Mouse (Mus musculus) MEL (cell line): ENCODE data around the gene Ccdc88c. TPM values are rescaled to one million over a fixed set of nuclear protein-coding genes. Genes with fewer than 3 reads are reported as not detected.

Experiments used
- DNase-seq: peaks from one replicate; pipeline ENCODE4 v3.0.0; 2011; ENCODE audit warnings: low read depth, low spot score
- H3K27ac ChIP-seq: 2 replicates; pipeline ENCODE4 v1.5.1; 2012; ENCODE audit warnings: low read depth, mild to moderate bottlenecking, control low read depth, low read length, moderate library complexity; ENCODE audit not compliant: control insufficient read depth
- H3K27me3 ChIP-seq, 2 experiments: fragments of 150-350 bp in 1 of 2; sonication (generic) in 1 of 2; 2 replicates each; pipeline ENCODE4 v1.6.1; 2012; ENCODE audit warnings: low read length in 2 of 2, mild to moderate bottlenecking in 2 of 2, improper control_type of control experiment in 1 of 2, moderate library complexity in 1 of 2; ENCODE audit not compliant: insufficient read depth in 2 of 2, control insufficient read depth in 1 of 2
- H3K36me3 ChIP-seq, 2 experiments: 2 replicates each; pipeline ENCODE4 v1.6.1; 2012 to 2014; ENCODE audit warnings: low read length in 2 of 2, improper control_type of control experiment in 1 of 2, inconsistent platforms in 1 of 2, mild to moderate bottlenecking in 1 of 2; ENCODE audit not compliant: insufficient read depth in 2 of 2, control insufficient read depth in 1 of 2
- H3K4me1 ChIP-seq, 2 experiments: fragments of 150-350 bp in 1 of 2; sonication (generic) in 1 of 2; 2 replicates each; pipeline ENCODE4 v1.6.1; 2012; ENCODE audit warnings: low read length in 2 of 2, improper control_type of control experiment in 1 of 2, mild to moderate bottlenecking in 1 of 2; ENCODE audit not compliant: insufficient read depth in 2 of 2, control insufficient read depth in 1 of 2
- H3K4me3 ChIP-seq, 2 experiments: fragments of 150-350 bp in 1 of 2; sonication (generic) in 1 of 2; 2 replicates each; pipeline ENCODE4 v1.5.1; 2012; ENCODE audit warnings: low read depth in 2 of 2, low read length in 2 of 2, mild to moderate bottlenecking in 2 of 2, moderate library complexity in 2 of 2, control low read depth in 1 of 2, improper control_type of control experiment in 1 of 2; ENCODE audit not compliant: control insufficient read depth in 1 of 2, insufficient read depth in 1 of 2
- H3K79me2 ChIP-seq: 2 replicates; pipeline ENCODE4 v1.6.1; 2012; ENCODE audit warnings: mild to moderate bottlenecking, low read length, moderate library complexity; ENCODE audit not compliant: control insufficient read depth, poor library complexity, insufficient read depth
- H3K9ac ChIP-seq: 2 replicates; pipeline ENCODE4 v1.6.1; 2012; ENCODE audit warnings: low read depth, mild to moderate bottlenecking, control low read depth, low read length, moderate library complexity; ENCODE audit not compliant: control insufficient read depth, poor library complexity, severe bottlenecking
- H3K9me3 ChIP-seq: fragments of 150-350 bp; sonication (generic); replicated peaks from 2 replicates; pipeline ENCODE4 v1.6.1; 2012; ENCODE audit warnings: mild to moderate bottlenecking, low read length, improper control_type of control experiment, moderate library complexity; ENCODE audit not compliant: insufficient read depth
- BHLHE40 ChIP-seq: IDR thresholded peaks from 2 replicates; pipeline ENCODE4 v1.6.1; 2012; ENCODE audit warnings: low read depth, mild to moderate bottlenecking, inconsistent platforms, low read length, improper control_type of control experiment, borderline replicate concordance
- ELF1 ChIP-seq: IDR thresholded peaks from 2 replicates; pipeline ENCODE4 v1.6.1; 2014; ENCODE audit warnings: low read depth, mild to moderate bottlenecking, inconsistent platforms, low read length, improper control_type of control experiment, moderate library complexity
- EP300 ChIP-seq, 2 experiments: IDR thresholded peaks; 2 replicates each; pipeline ENCODE4 v1.6.1; 2011; ENCODE audit warnings: improper control_type of control experiment in 2 of 2, low read length in 2 of 2, low read depth in 1 of 2, mild to moderate bottlenecking in 1 of 2
- GABPA ChIP-seq: IDR thresholded peaks from 2 replicates; pipeline ENCODE4 v1.6.1; 2012; ENCODE audit warnings: low read depth, mild to moderate bottlenecking, inconsistent platforms, low read length, improper control_type of control experiment, moderate library complexity
- GATA1 ChIP-seq: IDR thresholded peaks from 2 replicates; pipeline ENCODE4 v1.6.1; 2011; ENCODE audit warnings: low read depth, low read length, improper control_type of control experiment
- JUND ChIP-seq: IDR thresholded peaks from 2 replicates; pipeline ENCODE4 v1.6.1; 2011; ENCODE audit warnings: low read depth, mild to moderate bottlenecking, improper control_type of control experiment, low read length
- MAFK ChIP-seq: IDR thresholded peaks from 2 replicates; pipeline ENCODE4 v1.6.1; 2011; ENCODE audit warnings: low read depth, mild to moderate bottlenecking, low read length, improper control_type of control experiment, borderline replicate concordance
- MXI1 ChIP-seq: IDR thresholded peaks from 2 replicates; pipeline ENCODE4 v1.6.1; 2011; ENCODE audit warnings: mild to moderate bottlenecking, low read depth, low read length, improper control_type of control experiment
- MYB ChIP-seq: IDR thresholded peaks from 2 replicates; pipeline ENCODE4 v1.6.1; 2011; ENCODE audit warnings: mild to moderate bottlenecking, low read depth, low read length, improper control_type of control experiment
- NELFE ChIP-seq: IDR thresholded peaks from 2 replicates; pipeline ENCODE4 v1.6.1; 2011; ENCODE audit warnings: low read depth, low read length, improper control_type of control experiment
- NRF1 ChIP-seq: IDR thresholded peaks from 2 replicates; pipeline ENCODE4 v1.6.1; 2014; ENCODE audit warnings: low read depth, mild to moderate bottlenecking, inconsistent platforms, low read length, improper control_type of control experiment, moderate library complexity; ENCODE audit not compliant: poor library complexity, insufficient read depth, severe bottlenecking
- POLR2AphosphoS5 ChIP-seq: IDR thresholded peaks from 2 replicates; pipeline ENCODE4 v1.6.1; 2012; ENCODE audit warnings: low read depth, borderline replicate concordance, mild to moderate bottlenecking, inconsistent platforms, low read length, moderate library complexity, mixed read lengths
- RAD21 ChIP-seq: IDR thresholded peaks from 2 replicates; pipeline ENCODE4 v1.6.1; 2011; ENCODE audit warnings: mild to moderate bottlenecking, low read depth, low read length, improper control_type of control experiment
- RCOR1 ChIP-seq: IDR thresholded peaks from 2 replicates; pipeline ENCODE4 v1.6.1; 2012; ENCODE audit warnings: low read depth, mild to moderate bottlenecking, inconsistent platforms, low read length, improper control_type of control experiment
- SIN3A ChIP-seq: IDR thresholded peaks from 2 replicates; pipeline ENCODE4 v1.6.1; 2012; ENCODE audit warnings: low read length, improper control_type of control experiment, inconsistent platforms
- SMC3 ChIP-seq: IDR thresholded peaks from 2 replicates; pipeline ENCODE4 v1.6.1; 2011; ENCODE audit warnings: low read depth, low read length, improper control_type of control experiment
- TAL1 ChIP-seq: IDR thresholded peaks from 2 replicates; pipeline ENCODE4 v1.6.1; 2012; ENCODE audit warnings: mild to moderate bottlenecking, inconsistent platforms, low read length, moderate library complexity, mixed read lengths
- TBP ChIP-seq: IDR thresholded peaks from 2 replicates; pipeline ENCODE4 v1.8.0; 2011; ENCODE audit warnings: low read depth, low read length, improper control_type of control experiment
- TCF12 ChIP-seq: IDR thresholded peaks from 2 replicates; pipeline ENCODE4 v1.6.1; 2014; ENCODE audit warnings: low read depth, mild to moderate bottlenecking, inconsistent platforms, low read length, improper control_type of control experiment, moderate library complexity
- USF1 ChIP-seq: IDR thresholded peaks from 2 replicates; pipeline ENCODE4 v1.6.1; 2014; ENCODE audit warnings: low read depth, mild to moderate bottlenecking, inconsistent platforms, low read length, improper control_type of control experiment, moderate library complexity
- ZC3H11A ChIP-seq: IDR thresholded peaks from 2 replicates; pipeline ENCODE4 v1.6.1; 2012; ENCODE audit warnings: low read depth, mild to moderate bottlenecking, inconsistent platforms, low read length, improper control_type of control experiment
- ZKSCAN1 ChIP-seq: IDR thresholded peaks from 2 replicates; pipeline ENCODE4 v1.6.1; 2012; ENCODE audit warnings: low read depth, mild to moderate bottlenecking, inconsistent platforms, low read length, improper control_type of control experiment, moderate library complexity
- ZMIZ1 ChIP-seq: IDR thresholded peaks from 2 replicates; pipeline ENCODE4 v1.6.1; 2012; ENCODE audit warnings: low read depth, mild to moderate bottlenecking, inconsistent platforms, low read length, improper control_type of control experiment, moderate library complexity
- polyA plus RNA-seq, 2 experiments: library from polyadenylated mRNA; stranded (reverse) in 1 of 2; unstranded in 1 of 2; fragments of >175 nt in 1 of 2; fragments of >200 nt in 1 of 2; gene quantifications; 2 replicates each; pipeline versions ENCODE4 v1.2.1 to v1.2.4; 2012; ENCODE audit warnings: low replicate concordance in 2 of 2, low read depth in 1 of 2; ENCODE audit not compliant: insufficient read length in 2 of 2, insufficient read depth in 1 of 2, missing spikeins in 1 of 2
- total RNA-seq: library from RNA; depleted of rRNA; stranded (reverse); fragments of 300-350 nt; gene quantifications from 2 replicates; pipeline ENCODE4 v1.2.3, GENCODE M21; 2012

Gene Ccdc88c
- total and polyA plus RNA-seq, 3 experiments = 8.7 to 15.3 TPM; not detected in 1

- no peak overlapping the region for H3K9ac ChIP-seq
- no peaks in the 10 kb centered on the region for H3K79me2 ChIP-seq
- H3K27me3 ChIP-seq = no peaks in the 10 kb centered on the region
- H3K27ac ChIP-seq = no peak overlapping the region
- H3K36me3 ChIP-seq = no peaks in the 10 kb centered on the region
- H3K4me1 ChIP-seq = no peaks in the 10 kb centered on the region
- TF ChIP-seq ZKSCAN1 = no peak
- no peak for TF ChIP-seq TAL1
- no peak for TF ChIP-seq SIN3A
- TF ChIP-seq ELF1 = no peak
- no peak for TF ChIP-seq EP300 (IDR thresholded peaks at IDR 0.05; ENCODE audit: low read depth in 1 of 2, low read length in 2 of 2)
- TF ChIP-seq USF1 = no peak
- TF ChIP-seq ZMIZ1 = no peak
- TF ChIP-seq MYB = no peak
- no peak for TF ChIP-seq TBP
- TF ChIP-seq NELFE = no peak
- TF ChIP-seq BHLHE40 = no peak
- TF ChIP-seq POLR2AphosphoS5 = no peak
- TF ChIP-seq, all 39 proteins: peak for 0
- DNase-seq = no peak
- Histone ChIP-seq H3K4me3 (no peak overlapping the region), H3K9me3 (no peaks in the 10 kb centered on the region)
Measured at GRCm38 (mm10) chr12:100909765-100910164, 119.1 kb downstream of the Ccdc88c start.

- DNase-seq = no peak
- TF ChIP-seq ELF1 (no peak), SMC3 (no peak), GABPA (no peak), MAFK (no peak), TAL1 (no peak), TCF12 (no peak), POLR2AphosphoS5 (no peak), RCOR1 (no peak), NELFE (no peak), USF1 (no peak), JUND (no peak), ZC3H11A (no peak), RAD21 (no peak), NRF1 (no peak), MXI1 (no peak), BHLHE40 (no peak), ZMIZ1 (no peak), ZKSCAN1 (no peak), GATA1 (no peak), EP300 (IDR thresholded peaks at IDR 0.05; ENCODE audit: low read depth in 1 of 2, low read length in 2 of 2) (no peak)
- Histone ChIP-seq H3K79me2 (no peaks in the 10 kb centered on the region), H3K27ac (no peak overlapping the region), H3K4me3 (no peak overlapping the region), H3K9ac (no peak overlapping the region), H3K4me1 (no peaks in the 10 kb centered on the region), H3K27me3 (no peaks in the 10 kb centered on the region), H3K9me3 (no peaks in the 10 kb centered on the region), H3K36me3 (no peaks in the 10 kb centered on the region)
Measured at GRCm38 (mm10) chr12:100908298-100909034, 120.4 kb downstream of the Ccdc88c start.
